Mouse (Mus musculus) common myeloid progenitor, adult 5-6 weeks (primary cell): ENCODE measurements at regions not wholly inside any gene's neighbourhood (a gene's known extent, or its start where the extent isn't known, plus 50 kb on each side); places are given as distances from the start of the nearest gene placed in this dataset.

ENCODE experiments used
- ATAC-seq: replicated peaks from 2 replicates; pipeline ENCODE4 v1.8.0; 2016; ENCODE audit warnings: low read depth, mild to moderate bottlenecking, moderate TSS enrichment, inconsistent platforms; ENCODE audit not compliant: poor library complexity, severe bottlenecking

DNA sequence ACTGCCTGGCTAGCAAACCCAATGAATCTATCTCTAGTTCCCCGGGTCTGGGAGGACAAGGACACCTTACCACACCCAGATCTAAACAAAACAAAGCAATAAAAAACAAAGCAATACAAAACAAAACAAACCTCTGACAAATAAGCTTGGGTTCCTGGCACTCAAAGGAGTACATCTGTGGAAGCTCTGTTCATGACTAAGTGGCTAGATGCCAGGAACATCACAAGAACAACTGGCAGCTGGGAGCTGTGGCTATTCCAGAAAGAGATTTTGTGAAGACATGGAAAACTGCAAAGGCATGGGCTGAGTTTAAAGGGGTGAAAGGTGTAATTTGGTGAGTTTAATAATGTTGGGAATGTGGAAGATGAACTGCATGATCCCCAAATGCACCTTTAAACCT, 565.9 kb downstream of the Plekhb2 start:
- no peak for ATAC-seq

DNA sequence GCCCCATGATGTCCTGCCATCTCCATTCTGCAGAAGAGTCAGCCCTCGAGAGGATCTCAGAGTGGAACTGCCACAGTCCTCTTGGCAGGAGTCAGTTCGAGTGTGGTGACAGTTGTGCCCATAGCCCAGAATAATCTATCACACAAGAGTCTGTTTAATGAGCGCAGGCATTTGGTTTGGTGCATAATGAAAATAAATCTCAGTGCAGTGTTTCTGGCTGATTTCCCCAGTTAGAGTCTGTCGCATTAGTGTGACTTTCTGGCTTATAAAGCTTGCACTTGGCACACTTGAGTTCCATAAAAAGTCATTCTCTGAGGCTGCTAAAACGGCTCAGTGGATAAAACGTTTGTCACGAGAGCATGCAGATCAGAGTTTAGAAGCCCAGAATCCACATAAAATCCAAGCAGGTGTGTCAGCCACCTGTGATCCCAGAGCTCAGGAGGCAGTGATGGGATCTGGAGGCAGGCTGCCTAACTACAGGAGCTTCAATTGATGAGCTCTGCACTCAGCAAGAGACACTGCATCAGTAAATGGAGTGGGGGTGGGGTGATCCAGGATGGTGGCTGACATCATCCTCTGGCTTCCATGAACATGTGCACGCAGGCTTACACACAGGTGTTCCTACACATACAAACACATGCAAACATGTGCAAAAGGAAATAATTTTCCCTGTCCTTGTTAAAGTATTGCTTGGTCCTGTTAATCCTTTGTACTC, 578.5 kb downstream of the Plekhb2 start:
- ATAC-seq = no peak

DNA sequence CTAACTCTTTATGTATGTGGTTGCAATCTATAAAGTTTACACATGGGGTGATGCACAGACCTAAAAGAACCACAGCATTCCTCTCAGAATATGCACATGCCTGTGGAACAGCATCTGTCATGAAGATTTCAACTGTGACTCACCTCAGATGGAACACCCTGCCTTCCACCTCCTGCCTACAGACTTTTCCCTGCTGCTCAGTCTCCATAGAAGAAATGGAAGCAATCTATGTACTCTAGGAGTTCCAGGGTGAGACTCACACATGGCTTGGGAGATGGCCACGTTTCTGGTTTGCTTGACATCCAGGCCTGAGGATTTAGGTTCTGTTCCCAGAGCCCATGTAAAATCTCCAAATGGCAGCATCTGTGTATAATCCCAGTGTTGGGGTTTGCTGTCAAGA, 579.7 kb downstream of the Plekhb2 start:
- ATAC-seq = no peak

DNA sequence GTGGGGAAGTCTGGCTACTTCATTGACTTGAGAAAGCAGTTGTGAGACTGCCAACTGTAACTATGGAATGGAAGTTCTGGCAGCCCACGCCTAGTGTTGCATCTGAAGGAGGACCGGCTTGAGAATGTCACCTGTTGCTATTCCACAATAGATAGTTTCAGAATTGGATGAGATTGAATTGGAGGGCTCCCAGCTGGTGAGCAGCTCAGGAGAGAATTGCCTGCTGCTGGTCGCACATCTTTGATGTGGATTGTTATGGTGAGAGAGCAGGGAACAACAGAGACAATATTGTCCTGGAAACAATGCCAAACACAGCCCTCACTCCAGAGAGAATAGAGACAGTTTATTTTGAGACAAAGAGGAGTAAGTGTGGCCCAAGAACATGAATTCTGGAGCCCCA, 585.9 kb downstream of the Plekhb2 start:
- no peak for ATAC-seq

DNA sequence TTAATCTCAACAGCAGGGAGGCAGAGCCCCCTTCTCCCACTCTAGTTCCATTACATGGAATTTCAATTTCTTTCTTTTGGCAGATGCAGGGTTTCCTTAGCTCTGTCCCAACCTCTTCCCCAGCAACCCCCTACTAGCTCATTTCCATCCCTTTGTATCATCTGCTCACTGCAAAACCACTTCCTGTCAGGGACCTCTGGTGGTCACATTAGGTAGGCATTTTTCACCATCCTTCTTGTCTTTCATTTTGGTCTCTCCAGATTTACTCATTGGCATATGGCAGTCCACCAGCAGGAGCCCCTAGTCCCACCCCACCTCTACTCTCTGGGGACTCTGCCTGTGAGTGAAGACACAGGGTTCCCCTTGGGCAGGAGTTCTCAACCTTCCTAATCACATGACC, 597.6 kb downstream of the Plekhb2 start:
- ATAC-seq = no peak

DNA sequence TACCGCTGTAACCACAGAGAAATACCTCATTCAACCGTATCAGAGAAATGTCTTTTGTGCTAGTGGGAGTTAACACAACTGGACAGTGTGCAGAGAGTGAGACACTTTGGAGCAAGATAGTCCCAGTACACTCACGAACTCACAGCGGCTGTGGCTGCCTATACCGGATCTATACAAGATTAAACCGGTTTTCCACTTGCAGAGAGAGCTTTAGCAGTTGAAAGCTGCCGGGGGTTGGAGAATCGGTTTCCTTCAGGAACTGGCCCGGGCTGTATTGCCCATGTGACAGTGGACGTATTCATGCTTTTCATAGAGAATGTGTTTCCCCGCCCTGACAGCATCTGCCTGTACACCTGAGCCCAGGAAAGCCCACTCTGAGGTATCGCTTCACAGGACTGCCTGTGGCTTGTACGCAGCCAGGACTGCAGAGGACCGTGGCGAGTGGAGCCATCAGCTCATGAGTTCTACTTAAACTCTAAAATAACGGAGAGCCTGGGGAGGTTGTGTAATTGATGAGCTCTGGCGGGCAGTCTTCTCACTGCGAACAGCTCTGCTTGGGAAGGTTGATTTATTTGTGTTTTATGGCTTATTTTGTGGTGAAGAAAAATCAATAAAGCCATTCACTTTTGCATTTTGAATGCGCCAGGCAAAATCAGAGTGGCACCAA, 602.8 kb downstream of the Plekhb2 start:
- ATAC-seq = no peak

DNA sequence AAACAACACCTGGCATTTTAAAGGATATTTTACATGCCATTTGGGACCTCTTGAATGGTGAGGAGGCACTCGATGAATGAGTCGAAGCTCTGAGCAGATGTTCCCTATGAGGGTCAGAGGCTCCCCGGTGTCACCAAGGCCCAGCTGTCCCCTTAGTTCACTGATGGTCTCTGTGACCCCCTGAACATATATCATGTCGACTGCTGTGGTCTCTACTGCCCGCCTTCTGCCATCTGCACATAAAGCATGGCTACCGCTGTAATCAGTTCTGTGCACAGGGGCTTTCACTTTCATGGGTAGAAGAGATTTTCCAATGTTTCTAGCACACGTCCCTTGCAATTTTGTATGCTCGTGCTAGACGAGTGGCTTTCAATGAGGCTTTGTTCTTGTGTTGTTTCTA, 607.8 kb downstream of the Plekhb2 start:
- no peak for ATAC-seq

DNA sequence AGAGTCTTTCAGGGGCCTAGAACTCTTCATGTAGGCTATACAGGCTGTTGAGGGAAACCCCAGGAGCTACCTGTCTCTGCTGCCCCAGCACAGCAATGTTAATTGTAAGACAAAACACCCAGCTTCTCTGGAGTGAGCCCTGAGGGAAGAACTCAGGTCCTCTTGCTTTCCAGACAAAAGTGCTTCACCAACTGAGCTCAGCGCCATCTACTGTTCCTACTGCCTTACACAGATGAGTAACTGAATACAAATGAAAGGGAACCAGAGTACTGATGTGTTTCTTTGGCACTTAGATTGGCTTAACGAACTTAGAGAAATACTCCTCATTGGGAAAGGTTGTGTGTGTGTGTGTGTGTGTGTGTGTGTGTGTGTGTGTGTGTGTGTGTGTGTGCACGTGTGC, 603.1 kb upstream of the Hs6st1 start:
- no peak for ATAC-seq

DNA sequence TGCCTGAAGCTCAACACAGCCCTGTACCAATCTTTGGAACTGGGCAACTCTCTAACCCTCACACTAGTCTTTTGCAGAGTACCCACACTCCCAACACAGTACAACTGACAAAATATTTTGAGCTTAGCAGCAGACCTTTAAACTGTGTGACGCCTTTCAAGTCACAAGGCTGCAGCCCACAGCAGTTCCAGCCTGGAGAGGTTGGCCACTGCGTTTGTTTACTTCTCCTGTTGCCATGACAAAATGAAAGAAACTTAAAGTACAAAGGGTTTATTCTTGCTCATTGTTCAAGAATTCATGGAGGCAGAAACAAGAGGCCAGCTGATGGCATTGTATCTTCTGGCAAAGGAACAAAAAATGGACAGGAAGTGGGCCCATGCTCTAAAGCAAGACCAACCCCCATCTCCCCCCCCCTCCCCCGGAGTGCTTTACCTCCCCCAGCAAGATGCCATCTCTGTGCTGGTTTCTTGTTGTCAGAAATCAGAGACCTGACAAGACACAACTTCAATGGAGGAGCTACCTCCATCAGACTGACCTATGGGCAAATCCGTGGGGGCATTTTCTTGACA, 598.9 kb upstream of the Hs6st1 start:
- no peak for ATAC-seq

DNA sequence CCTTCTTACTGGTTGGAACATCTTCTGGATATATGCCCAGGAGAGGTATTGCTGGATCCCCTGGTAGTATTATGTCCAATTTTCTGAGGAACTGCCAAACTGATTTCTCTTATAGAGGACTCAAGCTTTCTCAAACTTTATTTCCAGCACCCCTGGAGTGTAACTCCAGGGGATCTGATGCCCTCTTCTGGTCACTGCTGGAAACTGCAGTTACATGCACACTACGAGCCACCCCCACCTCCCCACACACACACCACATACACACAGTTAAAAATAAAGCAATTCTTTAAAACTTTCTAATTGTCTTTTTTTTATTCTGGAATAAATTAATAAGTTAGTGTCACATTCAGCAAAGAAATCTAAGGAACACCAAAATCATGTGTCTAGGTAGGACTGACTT, 589.9 kb upstream of the Hs6st1 start:
- no peak for ATAC-seq

DNA sequence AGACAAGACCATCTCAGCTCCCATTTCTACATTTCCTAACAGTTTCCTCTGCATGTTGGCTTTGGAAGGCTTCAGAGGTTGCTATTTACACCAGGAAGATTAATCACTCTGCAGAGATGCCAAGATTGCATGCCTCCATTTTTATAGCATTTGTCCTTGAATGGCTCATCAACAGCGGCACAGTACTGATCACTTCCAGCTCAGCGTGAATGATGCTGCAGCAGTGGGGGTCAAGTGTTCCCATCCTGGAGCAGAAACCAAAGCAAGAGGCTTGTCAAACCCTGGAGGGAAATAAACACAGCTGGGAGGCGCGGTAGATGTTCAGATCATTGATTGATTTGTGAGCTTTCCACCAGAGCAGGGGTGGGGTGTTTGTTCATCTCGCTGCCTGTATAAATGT, 572.2 kb upstream of the Hs6st1 start:
- ATAC-seq = no peak

DNA sequence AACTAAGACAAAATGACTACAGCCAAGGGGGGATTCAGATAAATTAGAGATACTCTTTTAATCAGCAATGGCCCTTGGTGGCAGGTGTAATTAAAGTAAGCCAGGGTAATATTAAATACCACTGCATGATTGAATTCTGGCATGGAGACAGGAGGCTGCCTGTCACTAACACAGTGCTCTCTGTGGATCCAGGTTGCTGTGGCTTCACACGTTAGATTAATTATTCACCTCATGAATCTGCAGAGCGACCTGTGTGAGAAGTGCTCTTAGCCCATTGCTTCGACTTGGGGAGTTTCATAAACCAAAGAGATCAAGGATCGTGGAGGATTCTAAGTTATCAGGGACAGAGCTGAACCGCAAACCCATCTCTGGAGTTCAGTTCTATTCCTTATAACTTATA, 545.2 kb upstream of the Hs6st1 start:
- no peak for ATAC-seq

DNA sequence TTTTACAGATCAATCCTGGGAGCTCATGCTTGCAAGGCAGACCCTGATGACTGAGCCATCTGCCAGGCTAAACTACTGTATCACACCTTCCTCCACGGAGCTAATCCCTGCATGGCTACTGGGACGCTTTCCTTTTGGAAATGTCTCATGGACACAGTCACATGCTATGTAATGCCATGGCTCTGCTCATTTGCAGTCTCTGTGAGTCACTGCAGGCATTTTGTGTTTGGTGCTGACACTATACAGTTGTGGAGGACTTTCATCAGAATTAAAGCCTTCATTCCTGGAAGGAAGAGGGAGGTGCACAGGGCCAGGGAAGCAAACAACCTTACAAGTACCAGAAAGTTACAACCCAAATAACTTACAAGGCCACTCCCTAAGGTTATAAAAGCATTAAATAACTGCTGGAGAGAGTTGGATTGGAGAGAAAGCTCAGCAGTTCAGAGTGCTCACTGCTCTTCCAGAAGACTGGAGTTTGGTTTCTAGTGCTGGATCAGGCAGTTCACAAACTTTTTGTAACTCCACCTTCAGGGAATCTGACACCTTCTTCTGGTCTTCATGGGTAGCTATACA, 544.3 kb upstream of the Hs6st1 start:
- ATAC-seq = no peak

DNA sequence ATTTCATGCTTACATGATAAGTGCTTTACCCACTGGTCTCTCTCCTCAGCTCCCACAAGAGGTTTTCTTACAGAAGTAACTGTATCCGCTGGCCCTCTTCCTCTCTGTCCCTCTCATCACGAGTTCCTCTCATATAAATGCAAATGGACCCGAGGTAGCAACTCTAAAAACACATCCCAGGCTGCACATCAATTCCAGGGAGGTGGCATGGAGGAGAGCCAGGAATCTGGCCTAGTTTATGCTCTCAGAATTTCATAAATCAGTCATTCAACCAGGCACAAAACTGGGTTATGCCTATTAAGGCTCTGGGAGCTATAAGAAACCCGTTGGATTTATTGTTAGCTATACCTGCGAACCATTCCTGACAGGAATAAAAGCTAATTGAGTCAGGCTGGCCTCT, 543.4 kb upstream of the Hs6st1 start:
- no peak for ATAC-seq

DNA sequence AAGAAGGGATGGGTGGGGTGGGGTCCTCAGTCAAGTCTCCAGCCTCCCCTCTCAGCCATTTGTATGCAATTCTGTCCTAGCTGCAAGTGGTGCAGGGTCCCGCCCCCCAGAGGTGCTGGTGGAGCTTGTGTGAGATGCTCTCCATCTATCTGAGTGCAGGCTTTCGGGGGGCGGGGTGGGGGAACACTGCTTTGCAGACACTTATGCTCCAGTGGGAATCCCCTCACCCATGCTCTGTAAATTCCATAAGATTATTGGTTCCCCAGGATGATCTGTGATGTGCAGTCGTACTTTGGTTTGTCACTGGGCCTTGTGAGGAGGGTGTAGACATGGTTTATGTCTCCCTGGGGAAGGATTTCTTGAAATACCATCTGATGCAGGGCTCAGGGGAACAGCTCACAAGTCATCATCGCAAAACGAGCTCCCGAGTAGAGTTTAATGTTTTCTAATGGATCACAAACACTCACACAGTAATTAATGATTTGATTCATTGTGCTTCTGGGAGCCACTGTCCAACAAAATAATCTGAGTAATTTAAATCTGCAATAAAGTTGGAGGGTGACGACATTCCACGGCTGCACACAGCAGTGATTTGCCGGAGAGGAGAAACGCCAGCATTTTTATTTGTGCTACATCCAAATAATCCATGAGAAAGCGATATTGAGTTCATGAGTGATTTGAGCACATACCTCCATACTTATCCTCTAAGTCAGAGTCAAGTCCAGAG, 540.3 kb upstream of the Hs6st1 start:
- ATAC-seq = no peak

DNA sequence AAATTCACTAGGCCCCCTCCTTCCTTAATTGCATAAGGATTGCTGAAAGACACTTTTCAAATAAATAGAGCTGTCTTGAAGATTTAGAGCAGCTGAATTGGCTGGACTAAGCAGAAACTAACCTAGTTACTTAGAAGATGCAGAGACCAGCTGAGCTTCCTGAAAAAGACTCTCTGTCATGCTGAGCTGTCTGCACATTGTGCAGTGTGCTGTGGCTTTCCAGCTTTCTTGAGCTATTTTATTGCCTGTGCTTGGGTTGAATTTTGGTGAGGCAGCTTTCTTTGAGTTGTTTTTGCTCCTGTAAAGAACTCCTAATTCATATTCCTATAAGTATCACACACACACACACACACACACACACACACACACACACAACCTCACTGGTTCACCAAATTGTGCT, 532.7 kb upstream of the Hs6st1 start:
- ATAC-seq = no peak

DNA sequence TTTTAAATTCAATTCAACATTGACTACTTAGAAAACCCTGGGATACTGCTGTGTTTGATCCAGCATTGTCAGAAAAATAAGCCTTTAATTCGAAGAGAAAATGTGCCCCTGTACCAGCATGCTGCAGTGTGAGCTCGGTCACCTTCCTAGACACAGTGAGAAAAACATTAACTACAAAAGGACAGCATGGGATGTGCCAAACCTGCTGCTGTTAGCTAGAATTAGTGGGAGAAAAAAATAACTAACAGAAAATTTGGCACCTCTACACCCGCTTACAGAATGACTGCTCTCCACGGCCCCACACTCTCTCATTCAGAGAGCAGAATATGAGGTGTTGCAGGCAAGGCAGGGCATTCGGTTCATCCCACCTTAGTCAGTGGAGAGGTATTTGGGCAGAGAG, 531.9 kb upstream of the Hs6st1 start:
- ATAC-seq = no peak

DNA sequence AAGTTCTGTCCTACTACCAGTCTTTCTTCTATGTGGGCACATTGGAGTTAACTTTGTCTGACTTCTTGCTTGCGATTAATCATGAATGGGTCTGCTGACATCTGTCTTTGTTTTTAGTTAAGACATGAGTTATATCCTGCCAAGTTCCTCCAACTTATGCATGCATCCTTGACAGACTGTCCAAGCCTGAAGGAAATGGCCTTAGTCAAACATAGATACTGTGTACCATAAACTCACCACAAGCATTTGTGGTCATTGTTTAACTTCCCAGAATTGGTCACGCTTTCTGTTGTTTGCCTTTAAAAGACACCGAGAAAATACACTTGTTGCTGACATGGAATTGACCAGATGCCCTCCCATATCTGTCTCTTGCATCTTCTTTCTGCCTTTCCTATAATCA, 519.4 kb upstream of the Hs6st1 start:
- ATAC-seq = no peak

DNA sequence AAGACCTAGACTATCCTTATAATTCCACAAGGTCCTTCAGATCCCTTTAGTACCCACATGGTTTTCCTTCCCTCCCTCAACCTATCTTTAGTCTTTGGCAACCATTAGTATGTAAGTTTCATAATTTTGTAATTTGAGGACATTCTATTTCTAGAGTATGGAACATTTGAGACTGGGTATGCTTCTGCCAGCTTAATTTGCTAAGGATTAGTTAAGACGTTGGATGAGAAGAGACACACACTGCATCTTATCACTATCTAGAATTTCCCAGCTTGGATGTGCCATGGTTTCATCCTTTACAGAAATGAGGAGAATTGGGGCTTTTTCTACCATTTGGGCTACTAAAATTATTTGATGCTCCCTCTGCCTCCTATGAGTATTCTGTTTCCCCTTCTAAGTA, 516.7 kb upstream of the Hs6st1 start:
- no peak for ATAC-seq

DNA sequence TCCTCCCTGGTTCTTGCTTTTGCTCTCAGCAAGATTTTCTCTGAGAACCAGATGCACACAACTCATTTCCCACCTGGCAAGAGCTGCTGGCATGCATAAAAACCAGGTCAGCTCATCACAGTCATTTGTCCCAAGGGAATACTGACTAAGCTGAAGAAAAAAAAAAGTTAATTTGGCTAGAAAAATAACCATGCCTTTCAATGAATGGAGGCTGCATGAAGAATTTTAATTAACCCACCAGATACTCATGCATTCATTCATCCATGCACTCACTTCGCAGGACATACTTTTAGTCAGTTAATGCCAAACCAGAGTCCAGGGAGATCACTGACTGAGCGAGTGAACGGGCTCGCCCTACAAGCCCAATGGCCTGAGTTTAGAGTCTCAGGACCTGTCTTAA, 505.4 kb upstream of the Hs6st1 start:
- ATAC-seq = no peak

DNA sequence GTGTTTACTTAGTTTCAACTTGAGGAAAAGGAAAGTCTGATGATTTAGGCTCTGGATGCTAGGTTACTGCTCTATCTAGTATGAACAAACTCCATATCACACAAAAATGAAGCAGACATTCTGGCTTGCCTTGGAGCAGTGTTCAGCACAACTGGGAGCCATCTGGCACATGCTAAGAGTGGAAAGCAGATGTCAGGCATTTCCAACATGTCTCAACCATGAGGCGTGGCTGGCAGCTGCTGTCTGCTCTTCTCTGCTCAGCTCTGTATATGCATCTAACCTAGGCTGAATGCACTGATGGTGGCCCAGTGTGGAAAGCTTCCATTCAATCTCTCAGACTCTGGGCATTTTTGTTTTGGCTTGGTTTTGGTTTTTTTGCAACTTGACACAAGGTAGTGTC, 493.0 kb upstream of the Hs6st1 start:
- ATAC-seq = no peak
